Mouse (Mus musculus) heart, postnatal 0 days (tissue): ENCODE results near the gene Hlcs. TPM values are rescaled to one million over a fixed set of nuclear protein-coding genes. Genes with fewer than 3 reads are reported as not detected.
A peak's percentile ranks its signal among the peaks of the same experiment; 100 is the strongest.

Source experiments
- ATAC-seq: fragments of 200-750 bp; cut with Nextera tagmentation; 2 replicates; pipeline ENCODE4 v1.8.0; 2017; ENCODE audit warnings: low read depth, moderate number of reproducible peaks, moderate library complexity; ENCODE audit not compliant: insufficient read depth
- DNase-seq: peaks from one replicate; pipeline ENCODE4 v3.0.0-alpha.2; 2016; ENCODE audit warnings: low spot score
- H3K27ac ChIP-seq: fragments of 300-500 bp; sonication (generic); 2 replicates; pipeline ENCODE4 v1.5.1; 2014; ENCODE audit warnings: low read depth, mild to moderate bottlenecking
- H3K27me3 ChIP-seq: fragments of 300-500 bp; sonication (generic); 2 replicates; pipeline ENCODE4 v1.6.1; 2014; ENCODE audit warnings: low read length, mixed read lengths; ENCODE audit not compliant: control insufficient read depth, insufficient read depth
- H3K36me3 ChIP-seq: fragments of 300-500 bp; sonication (generic); replicated peaks from 2 replicates; pipeline ENCODE4 v1.6.1; 2014; ENCODE audit warnings: low read length, mixed read lengths; ENCODE audit not compliant: control insufficient read depth, insufficient read depth
- H3K4me1 ChIP-seq: fragments of 300-500 bp; sonication (generic); 2 replicates; pipeline ENCODE4 v1.6.1; 2014; ENCODE audit warnings: antibody characterized with exemption; ENCODE audit not compliant: control insufficient read depth, insufficient read depth
- H3K4me2 ChIP-seq: fragments of 300-500 bp; sonication (generic); 2 replicates; pipeline ENCODE4 v1.6.1; 2014; ENCODE audit warnings: low read depth, mild to moderate bottlenecking, low read length, moderate library complexity
- H3K4me3 ChIP-seq: fragments of 300-500 bp; sonication (generic); 2 replicates; pipeline ENCODE4 v1.5.1; 2014; ENCODE audit warnings: low read depth, low read length
- H3K9ac ChIP-seq: fragments of 300-500 bp; sonication (generic); replicated peaks from 2 replicates; pipeline ENCODE4 v1.6.1; 2014; ENCODE audit warnings: low read depth, low read length, mixed read lengths
- H3K9me3 ChIP-seq: fragments of 300-500 bp; sonication (generic); replicated peaks from 2 replicates; pipeline ENCODE4 v1.6.1; 2016; ENCODE audit warnings: low read length; ENCODE audit not compliant: control insufficient read depth
- CTCF ChIP-seq: IDR thresholded peaks from 2 replicates; pipeline ENCODE4 v1.5.1; 2016; ENCODE audit warnings: antibody characterized with exemption, control low read depth, low read depth
- EP300 ChIP-seq: IDR thresholded peaks from 2 replicates; pipeline ENCODE4 v1.6.1; 2016; ENCODE audit warnings: antibody characterized with exemption, low read depth
- WGBS: fragments of 180-500 bp; shearing (Covaris S2); extraction: QIAGEN DNeasy Blood & Tissue Kit; methylation state at CpG from one replicate; pipeline ENCODE4 v1.1.7; 2014; 5-methylcytosine and 5-hydroxymethylcytosine counted together
- polyA plus RNA-seq: library from polyadenylated mRNA; unstranded; fragments of >200 nt; fragmentation: Nextera tagmentation; extraction: Ambion mirVana; gene quantifications from 2 replicates; pipeline ENCODE4 v1.2.1, GENCODE M21; 2015
- total RNA-seq: library from RNA; depleted of rRNA; stranded (reverse); fragments of >200 nt; gene quantifications from 2 replicates; pipeline ENCODE4 v1.2.3, GENCODE M21; 2014; ENCODE audit warnings: low replicate concordance; rRNA removed

The Hlcs gene
- total RNA-seq (3.3 and 4.6 TPM in 2 replicates), polyA plus RNA-seq (5.5 and 5.6 TPM in 2 replicates)

DNA sequence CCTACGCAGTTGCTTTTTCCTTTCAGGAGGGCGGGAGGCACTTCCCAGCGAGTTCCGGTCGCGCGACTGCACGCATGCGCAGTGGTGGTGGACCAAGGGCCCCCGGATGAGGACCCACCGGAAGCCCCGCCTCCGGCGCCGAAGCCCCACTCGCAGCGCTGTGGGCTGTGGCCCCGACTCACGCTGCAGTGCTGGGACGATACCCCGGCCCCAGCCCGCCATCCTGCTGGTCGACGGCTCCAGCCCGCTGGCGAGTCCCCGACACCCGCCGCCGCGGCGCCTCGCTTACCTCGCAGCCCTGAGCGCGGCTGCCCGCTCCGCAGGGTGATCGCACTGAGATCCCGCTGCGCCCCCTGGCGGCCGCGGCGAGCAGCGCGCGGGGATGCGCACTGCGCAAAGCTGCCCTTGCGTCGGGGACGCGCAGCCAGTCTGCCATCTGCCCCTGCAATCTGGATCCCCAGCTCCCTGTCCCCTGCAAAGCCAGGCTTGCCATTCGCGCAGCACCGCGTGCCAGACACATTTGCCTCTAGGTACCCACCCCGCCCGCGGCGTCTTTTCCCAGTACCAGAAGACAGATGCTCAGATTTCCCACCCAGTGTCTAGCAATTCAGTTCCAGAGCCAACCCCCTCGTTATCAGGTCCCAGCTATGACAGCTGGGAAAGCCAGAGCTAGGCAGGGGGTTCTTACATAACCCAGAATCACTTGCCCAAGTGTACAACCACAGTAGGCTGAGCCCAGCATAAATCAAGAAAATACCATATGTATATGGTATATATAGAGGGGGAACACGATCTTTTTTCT is at the start of gene Hlcs:
Hlcs (minus strand) TSS at position 343 of the 802 bp plus-strand sequence.
- peaks cover 24% of the 10 kb centered on the region for H3K4me1 ChIP-seq
- 2% methylated on average over 58 of the region's 64 CpGs for WGBS
- peak within 1 kb of the TSS; percentile 72 for H3K4me3 ChIP-seq
- peak within 1 kb of the TSS; percentile 74 for H3K4me2 ChIP-seq
- H3K9ac ChIP-seq, result peak within 1 kb of the TSS; percentile 85
- H3K27ac ChIP-seq, result peak within 1 kb of the TSS; percentile 99
- no peaks in the 10 kb centered on the region for H3K27me3 ChIP-seq
- ATAC-seq (peak; percentile 92), DNase-seq (peak; percentile 91)
- TF ChIP-seq CTCF (peak; percentile 77), EP300 (peak; percentile 22; the same call in 1 of the 2 replicates)
- no peaks in the 10 kb centered on the region for H3K36me3 ChIP-seq
- no peaks in the 10 kb centered on the region for H3K9me3 ChIP-seq

- DNase-seq, result peak; percentile 68
- Histone ChIP-seq H3K27me3 (no peaks in the 10 kb centered on the region), H3K4me2 (no peak overlapping the region), H3K9me3 (no peaks in the 10 kb centered on the region), H3K36me3 (no peaks in the 10 kb centered on the region), H3K27ac (no peak overlapping the region), H3K4me3 (no peak overlapping the region), H3K4me1 (peaks cover 6% of the 10 kb centered on the region), H3K9ac (no peak overlapping the region)
- TF ChIP-seq EP300, result no peak
- no peak for TF ChIP-seq CTCF
- peak; percentile 88 for ATAC-seq
- WGBS, result 23% methylated on average over 10 of the region's 10 CpGs
Observed at GRCm38 (mm10) chr16:94362174-94362873, 49.0 kb upstream of the Hlcs start.

DNA sequence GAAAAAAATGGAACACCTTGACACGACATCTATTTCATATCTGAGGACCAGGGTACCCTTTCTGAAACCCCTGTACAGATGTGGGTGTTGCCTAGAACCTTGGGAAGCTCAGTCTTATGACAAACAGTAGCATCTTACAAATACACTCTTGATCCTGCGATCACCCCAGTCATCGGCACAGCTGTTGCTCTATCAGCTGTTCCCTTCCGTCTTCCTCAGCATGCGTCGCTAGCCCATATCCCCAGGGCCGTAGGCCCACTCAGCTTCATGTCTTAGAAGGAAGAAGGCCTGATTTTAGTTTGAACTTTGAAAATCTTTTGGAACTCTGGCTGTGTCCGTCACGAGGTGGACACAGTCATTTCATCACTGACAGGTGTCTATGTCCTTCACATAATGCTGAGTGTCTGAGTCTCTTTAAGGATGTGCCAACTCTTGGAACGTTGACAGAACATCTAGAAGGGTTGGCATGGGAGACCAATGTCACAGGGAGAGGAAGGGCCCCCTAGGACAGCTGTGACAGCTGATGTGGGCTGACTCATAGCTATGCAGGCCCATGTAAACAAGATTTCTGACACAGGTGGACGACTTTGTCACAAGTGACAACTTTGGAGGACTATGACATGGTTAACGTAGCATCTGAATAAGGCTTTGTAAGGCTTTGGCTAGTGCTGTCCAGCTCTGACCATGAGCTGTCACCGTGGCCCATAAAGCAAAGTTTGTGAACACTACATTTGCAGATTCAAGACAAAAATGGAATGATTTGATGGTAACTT is 47.4 kb upstream of the Hlcs start:
- WGBS, result 82% methylated on average over 13 of the region's 13 CpGs
- H3K4me1 ChIP-seq, result peaks cover 6% of the 10 kb centered on the region
- ATAC-seq (no peak), DNase-seq (no peak)
- TF ChIP-seq CTCF, result no peak
- TF ChIP-seq EP300, result no peak
- H3K9ac ChIP-seq, result no peak overlapping the region
- no peak overlapping the region for H3K4me3 ChIP-seq
- H3K36me3 ChIP-seq, result no peaks in the 10 kb centered on the region
- H3K27ac ChIP-seq, result no peak overlapping the region
- H3K27me3 ChIP-seq, result no peaks in the 10 kb centered on the region
- no peaks in the 10 kb centered on the region for H3K9me3 ChIP-seq
- H3K4me2 ChIP-seq, result no peak overlapping the region

- ATAC-seq (no peak), DNase-seq (no peak)
- Histone ChIP-seq H3K36me3 (no peaks in the 10 kb centered on the region), H3K9ac (no peak overlapping the region), H3K4me2 (no peak overlapping the region), H3K27me3 (no peaks in the 10 kb centered on the region), H3K4me3 (no peak overlapping the region), H3K4me1 (peaks cover 6% of the 10 kb centered on the region), H3K27ac (no peak overlapping the region), H3K9me3 (no peaks in the 10 kb centered on the region)
- 59% methylated on average over 3 of the region's 3 CpGs for WGBS
- TF ChIP-seq EP300, result no peak
- TF ChIP-seq CTCF, result no peak
Observed at GRCm38 (mm10) chr16:94358091-94358490, 44.7 kb upstream of the Hlcs start.

DNA sequence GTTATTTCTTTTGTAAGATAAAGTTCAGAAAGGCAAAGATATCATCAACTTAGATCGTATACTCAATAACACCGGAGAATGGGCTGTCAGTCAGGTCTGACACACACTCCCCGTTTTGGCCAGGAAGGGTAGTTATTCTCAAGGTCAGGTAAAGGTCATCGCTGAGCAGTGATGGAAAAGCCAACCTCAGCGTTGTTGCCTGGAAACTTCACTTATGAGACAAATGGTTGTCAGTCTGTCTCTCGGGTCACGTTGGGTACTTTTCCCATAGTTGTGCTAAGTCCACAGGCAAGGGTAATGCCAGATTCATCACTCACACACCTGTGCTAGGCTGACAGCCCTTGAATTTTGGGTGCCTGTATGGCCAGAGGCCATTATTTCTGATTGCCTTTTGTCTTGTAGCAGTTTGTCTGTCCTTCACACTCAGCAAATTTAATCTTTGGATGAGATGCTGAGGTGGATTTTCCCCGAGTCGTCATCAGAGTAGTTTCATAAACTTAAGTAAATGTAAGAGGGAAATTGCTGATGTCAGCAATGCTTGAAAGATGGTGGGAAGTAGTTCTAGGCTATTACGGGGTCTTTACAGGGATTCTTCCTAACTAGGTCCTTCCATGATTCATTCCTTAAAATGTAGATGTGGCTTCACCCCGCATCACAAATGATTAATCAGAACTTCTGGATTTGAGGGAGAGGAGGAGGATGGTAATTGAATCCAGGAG is 43.6 kb upstream of the Hlcs start:
- Histone ChIP-seq H3K9ac (no peak overlapping the region), H3K4me3 (no peak overlapping the region), H3K27ac (no peak overlapping the region), H3K36me3 (no peaks in the 10 kb centered on the region), H3K4me1 (peaks cover 2% of the 10 kb centered on the region), H3K27me3 (no peaks in the 10 kb centered on the region), H3K9me3 (no peaks in the 10 kb centered on the region), H3K4me2 (no peak overlapping the region)
- TF ChIP-seq CTCF (no peak), EP300 (no peak)
- DNase-seq (no peak), ATAC-seq (no peak)
- WGBS, result 69% methylated on average over 11 of the region's 11 CpGs
